Mouse (Mus musculus) CD8-positive naive resting alpha-beta T cell, adult 2 months (primary cell): ENCODE measurements around the gene Gtf3c1.

ENCODE experiments used
- DNase-seq, 2 experiments: peaks; one replicate each; pipeline ENCODE4 v3.0.0; 2022; ENCODE audit warnings: low read depth in 2 of 2, low spot score in 2 of 2

Gtf3c1 gene

DNA sequence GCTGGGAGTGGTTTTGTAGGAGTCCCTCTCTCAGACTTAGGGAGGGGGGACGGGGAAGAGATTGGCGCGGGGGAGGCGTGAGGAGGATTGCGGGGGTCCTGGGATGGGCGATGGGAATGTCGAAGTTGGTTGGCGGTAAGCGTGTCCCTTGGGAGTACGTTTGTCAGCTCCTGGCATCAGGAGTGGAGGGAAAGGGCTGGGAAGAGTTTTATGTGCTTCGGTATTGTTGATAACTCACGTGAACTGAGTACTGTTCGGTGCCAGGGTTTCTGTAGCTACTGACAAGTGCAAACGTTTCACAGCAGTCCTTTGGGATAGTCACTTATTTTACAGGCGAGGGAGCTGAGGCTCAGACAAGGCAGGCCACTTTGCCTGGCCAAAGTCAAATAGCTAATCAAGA lies 520 bp upstream of the Gtf3c1 start:
- no peak for DNase-seq

DNA sequence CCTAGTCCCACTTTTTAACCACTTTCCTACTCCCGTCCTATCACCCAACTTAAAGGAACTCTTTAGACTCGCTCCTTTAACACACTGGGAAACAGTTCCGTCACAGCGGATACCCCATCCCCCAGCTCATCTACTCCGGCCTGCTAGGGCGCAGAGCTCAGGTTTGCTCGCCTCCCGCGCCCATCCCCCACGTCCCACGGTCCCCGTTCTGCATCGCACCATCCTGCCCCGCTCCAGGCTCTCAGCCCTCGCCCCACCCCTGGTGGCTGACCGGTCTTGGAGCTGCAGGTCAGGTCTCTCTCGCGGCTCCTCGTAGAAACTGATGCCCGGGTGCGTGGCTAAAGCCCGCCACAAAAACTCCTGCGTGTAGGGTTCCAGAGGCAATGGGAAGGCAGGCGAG lies 394 bp downstream of the Gtf3c1 start:
- peak in 1 of 2 experiments; percentile 42 for DNase-seq

DNA sequence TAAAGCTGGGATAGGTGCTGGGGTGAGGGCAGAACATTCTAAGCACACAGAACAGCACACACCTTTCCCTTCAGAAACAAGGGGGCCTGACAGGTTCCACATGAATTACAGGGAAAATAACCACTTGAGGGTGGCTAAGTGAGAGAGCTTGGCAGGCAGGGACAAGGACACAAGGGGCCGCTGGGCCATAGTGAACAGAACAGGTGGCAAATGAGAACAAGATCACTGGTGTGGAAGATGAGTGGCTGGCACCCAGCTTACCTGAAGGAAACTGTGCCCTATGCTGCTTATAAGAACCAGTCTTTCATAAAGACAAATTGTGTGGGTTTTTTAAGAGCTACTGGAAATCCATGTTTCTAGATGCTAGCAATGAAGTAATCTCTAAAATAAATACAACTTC lies 4.8 kb downstream of the Gtf3c1 start:
- no peak for DNase-seq

DNA sequence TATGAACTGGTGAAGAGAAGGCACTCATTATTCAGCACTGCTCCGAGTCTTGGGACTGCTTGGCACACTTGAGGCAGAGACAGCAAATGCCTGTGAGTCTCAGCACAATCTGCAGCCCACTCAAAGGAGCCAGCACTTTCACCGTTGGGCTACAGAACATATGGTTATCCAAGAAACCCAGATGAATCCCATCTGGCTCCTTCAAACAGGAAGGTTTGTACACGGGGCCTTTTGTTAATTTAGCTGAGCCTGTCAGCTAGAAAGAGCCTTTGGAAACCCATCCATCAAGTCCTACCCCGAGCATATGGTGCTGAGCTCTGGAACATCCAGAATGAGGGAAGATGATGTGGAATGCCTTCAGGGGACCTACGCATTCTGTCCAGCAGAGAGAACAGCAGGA lies 13.5 kb downstream of the Gtf3c1 start:
- no peak for DNase-seq

DNA sequence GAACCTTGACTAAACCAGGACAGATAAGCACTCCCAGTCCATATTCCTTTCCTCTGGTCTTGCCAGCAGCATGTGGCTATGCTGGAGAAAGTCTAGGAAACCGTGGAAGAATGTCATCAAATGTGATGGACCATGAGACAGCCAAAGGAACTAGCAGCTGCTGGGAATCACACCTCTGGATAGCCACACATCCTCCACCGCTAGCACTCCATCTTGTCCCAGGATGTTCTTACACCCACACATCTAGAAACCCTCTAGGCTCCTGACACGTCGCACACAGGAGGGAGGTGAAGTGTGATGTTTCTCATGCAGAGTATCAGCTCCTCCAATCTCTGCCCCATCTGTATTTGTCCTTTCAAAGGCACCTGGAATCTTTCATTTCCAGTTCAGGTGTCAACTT lies 17.1 kb downstream of the Gtf3c1 start:
- DNase-seq, result no peak

DNA sequence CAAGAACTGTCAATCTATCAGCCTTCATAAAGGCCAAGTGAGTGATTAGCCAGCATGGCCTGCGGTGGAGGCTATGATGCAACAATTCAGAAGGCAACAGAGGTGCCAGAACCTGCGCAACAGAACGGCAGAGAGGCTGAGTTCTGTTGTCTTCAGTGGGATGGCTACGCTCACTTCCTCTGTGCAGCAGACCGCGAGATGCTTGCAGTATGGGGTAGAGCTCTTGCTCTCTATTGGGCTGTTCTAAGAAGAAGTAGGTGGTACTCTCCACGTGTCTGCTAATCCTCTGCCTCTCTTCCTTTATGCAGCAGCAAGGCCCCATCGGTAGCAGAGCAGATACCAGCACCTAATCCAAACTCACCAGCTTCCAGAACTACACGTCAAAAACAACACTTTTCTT lies 27.6 kb downstream of the Gtf3c1 start:
- DNase-seq, result no peak

DNA sequence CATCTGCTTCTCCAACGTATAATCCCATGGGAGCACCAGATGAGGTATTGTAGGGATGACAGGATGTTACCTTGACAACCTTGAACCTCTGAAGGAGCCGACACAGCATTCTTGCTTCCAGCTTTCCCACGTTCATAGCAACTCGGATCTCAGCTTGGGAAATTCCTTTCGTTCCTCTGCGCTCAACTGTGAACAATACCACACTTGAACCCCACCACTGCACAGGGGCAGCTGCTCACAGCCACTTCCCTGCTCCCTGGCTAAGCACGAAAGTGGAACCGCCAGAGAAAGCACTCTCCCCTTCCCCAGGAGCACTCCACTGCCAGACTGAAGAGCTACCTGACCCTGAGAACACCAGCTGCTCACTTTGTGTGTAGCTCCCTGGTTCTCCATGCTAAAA lies 28.8 kb downstream of the Gtf3c1 start:
- DNase-seq, result no peak

DNA sequence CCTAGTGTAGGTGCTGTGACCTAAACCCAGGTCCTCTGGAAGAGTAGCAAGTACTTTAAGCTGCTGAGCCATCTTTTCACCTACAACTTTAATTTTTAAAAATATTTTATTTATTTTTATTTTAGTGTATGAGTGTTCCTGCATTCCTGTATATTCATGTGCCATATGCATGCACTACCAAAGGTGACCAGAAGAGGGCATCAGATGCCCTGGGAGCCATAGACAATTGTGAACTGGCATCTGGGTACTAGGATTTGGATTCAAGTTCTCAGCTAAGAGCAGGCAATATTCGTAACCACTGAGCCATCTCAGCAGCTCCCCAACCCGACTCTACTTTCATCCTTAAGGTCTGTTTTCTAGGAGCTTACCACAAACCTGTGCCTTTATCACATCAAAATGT lies 32.7 kb downstream of the Gtf3c1 start:
- DNase-seq, result peak; percentile 29 to 55

DNA sequence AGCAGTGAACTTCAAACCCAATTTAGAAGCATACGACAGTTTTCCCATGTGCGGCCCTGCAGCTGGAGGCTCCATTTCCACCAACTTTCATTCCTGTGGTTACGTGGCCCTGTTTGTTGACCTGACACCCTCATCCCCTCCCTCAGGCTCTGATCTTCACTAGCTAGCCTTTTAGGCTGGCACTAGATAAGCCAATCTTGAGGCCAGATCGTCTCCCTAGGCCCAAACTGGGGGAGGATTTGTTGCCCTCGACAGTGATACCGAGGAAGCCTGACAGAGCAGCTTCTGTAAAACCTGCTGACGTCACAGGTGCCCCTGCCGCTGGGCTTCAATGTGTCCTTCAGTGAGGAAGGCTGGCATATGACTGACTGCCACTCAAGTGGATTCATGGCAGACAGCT lies 36.2 kb downstream of the Gtf3c1 start:
- DNase-seq, result no peak

DNA sequence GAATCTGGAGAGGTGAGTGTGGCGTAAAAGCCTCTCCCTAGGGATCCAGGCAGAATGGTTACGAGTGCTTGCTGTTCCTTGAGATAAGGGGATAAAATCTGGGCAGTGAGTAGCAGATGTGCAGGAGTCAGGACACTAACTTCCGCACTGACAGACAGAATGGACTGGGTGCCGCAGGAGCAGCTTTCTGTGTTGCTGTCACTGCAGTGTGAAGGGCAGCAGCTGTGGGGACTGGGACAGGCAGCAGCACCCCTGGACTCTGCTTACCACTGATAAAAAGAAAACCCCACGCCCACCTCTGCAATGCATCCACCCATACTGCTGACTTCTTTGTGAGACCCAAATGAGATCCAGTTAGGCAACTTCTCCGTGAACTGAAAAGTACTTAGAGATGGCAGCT lies 36.7 kb downstream of the Gtf3c1 start:
- no peak for DNase-seq

DNA sequence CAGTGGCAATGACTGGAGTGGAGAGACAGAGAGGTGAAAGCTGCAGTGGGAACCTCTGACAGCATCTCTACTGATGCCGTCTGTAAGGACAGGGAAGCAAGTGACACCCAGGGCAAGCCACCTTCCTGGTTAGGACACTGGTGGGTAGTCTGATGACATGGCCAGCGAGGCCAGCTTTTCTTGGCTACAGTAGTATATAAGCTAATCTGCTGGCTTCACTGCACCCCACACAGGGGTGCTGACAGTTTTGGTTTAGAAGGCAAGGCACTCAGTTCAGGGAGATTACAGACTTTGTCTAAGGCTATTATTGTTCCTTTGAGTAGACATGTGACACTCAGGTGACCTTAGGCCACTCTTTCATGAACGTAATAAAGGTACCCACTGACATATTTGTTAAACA lies 43.9 kb downstream of the Gtf3c1 start:
- DNase-seq, result no peak

DNA sequence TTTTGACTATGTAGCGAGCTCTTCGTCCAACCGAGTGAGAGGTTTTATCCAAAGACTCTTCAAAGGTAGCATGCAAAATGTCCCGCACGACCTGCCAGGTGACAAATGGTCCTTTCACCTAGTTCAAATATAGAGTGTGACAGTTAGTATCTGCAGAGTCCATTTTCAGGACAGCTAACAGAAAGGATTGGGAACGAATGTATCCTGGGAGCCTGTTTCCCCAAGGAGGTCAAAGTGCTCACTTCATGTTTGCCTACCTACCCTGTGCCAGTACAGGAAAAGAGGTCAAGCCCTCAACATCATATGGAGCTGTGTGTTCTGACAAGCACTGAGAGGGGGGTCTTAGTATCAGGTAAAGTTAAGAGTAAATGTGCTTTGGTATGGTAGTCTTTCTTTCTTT lies 50.1 kb downstream of the Gtf3c1 start:
- DNase-seq, result no peak

DNA sequence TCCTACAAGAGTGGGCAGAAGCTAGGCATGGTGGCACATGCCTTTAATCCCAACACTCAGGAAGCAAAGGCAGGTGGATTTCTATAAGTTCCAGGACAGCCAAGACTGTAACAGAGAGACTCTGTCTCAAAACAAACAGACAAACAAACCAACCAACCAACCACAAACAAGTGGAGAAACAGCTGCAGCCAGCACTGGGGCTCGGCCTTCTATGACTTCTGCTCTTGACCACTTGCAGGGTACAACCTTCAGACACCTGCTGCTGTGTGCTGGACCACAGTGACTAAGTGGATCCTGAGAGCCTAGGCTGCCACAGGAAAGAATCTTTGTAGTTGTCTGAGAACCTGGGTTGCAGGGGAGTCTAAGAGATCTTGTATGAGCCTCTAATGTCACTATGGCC lies 58.6 kb downstream of the Gtf3c1 start:
- DNase-seq, result no peak

DNA sequence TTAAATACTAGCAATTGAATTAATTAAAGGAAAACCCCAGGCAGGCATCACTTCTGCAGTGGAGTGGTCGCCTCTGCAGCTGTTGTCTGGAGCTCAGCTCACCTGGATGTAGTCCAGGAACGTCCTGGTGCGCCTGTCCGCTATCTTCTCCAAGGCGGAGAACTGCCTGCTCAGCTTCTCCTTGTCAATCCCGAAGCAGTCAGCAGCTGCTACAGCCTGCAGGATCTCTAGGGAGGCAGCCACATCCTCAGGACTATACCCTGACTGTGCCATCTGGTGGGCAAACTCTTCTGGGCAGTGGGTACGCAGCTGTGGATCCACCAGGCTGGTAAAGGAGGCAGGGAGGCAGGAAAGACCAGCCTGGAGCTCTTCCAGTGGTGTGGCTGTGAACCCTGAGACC lies 62.2 kb downstream of the Gtf3c1 start:
- no peak for DNase-seq

DNA sequence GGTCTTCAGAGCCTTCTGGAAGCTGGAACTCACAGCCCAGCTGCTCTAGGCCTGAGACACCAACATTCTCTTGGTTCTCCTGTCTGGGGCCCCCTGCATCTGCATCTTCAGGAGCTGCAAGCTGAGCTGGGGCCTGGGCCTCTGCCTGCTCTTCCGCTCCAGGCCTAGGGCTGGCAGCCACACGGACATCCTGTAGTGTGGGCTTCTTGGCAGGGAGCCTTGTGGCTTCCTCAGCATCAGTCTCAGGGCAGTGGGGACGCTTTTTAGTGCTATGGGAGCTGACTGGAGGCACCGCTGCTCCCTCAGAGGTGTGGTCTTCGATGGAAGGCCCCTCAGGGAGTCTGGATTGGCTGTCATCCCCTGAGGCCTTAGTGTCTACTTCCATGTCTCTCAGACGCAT lies 63.7 kb downstream of the Gtf3c1 start:
- no peak for DNase-seq

DNA sequence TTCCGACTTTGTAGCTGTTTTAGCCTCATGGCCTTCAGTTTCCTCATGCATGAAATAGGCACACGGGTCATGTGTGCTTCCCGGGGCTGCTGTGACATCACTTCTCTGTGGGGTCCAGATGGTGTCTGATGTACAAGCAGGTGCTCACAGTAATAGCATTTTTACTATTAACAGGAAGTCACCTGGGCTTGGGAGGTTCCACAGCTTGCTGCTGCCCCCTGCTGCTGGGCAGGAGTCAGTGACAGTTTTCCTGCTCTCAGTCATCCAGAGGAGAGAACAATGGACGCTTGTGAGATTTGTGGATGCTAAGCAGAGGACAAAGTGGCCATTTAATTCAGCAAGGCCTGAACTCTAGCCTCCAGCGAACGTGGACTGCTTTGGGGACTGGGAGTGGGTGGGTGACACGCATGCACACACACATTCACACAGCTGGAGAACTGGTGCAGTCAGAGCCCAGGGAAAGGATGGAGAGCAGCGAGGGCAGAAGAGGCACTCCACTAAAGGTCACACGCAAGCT lies 68.7 kb downstream of the Gtf3c1 start:
- peak; percentile 74 to 84 for DNase-seq

DNA sequence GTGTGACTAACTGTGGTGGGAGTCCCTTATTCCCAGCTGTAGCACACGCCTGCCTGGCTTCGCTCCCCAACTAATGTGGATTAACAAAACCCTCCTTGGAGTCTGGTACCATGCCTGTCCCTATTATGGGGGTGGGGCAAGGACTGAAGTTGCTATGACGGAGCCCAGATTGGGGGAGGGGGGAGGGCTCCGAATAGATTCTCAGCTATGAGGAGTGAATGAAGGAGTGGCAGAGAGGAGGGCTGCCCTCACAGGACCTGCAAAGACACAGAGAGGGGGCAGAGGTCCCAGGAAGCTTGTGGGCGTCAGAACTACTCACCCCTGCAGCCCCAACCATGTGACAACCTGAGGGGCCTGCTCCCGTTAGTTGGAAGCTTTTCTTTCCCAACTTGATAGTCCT lies 69.2 kb downstream of the Gtf3c1 start:
- DNase-seq, result no peak

DNA sequence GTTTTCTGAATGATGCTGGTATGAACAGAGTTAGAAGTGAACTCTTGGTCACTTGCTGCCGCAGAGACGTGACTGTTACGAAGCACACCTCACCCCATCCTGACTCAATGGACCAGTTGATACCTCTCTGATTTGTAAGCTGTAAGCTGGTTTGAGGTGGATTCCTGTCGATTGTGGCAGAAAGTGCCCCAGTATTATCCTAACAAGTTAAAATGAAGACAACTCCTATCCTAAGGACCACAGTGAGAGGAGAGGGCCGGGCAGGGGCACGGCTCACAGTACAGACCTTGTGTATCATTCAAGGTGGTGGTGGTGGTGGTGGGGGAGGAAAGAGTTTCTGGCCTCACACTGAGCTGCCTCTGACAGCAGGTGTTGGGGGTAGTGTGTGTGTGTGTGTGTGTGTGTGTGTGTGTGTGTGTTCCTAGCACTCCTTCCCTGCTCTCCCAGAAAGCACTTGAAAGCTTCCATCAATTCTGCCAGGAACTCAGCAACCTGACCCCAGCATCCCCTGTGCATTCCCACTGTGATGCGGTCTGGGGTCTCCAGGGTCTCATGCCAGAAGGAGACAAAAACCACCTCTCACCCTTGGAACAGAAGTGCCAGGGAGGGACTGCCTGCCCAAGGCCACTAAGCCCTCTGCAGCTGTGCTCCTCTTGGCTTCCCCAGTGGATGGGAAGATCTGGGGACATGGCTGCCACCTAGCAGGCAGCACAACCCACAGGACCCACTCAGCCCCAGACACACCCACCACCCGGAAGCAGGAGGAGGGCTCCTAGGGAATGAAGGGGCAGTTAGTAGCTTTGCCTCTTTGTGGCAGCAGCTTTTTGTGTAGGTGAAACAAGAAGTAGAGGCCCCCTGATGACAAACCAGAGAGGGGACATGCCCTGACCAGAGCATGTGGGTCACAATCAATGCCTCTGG lies 70.1 kb downstream of the Gtf3c1 start:
- no peak for DNase-seq

DNA sequence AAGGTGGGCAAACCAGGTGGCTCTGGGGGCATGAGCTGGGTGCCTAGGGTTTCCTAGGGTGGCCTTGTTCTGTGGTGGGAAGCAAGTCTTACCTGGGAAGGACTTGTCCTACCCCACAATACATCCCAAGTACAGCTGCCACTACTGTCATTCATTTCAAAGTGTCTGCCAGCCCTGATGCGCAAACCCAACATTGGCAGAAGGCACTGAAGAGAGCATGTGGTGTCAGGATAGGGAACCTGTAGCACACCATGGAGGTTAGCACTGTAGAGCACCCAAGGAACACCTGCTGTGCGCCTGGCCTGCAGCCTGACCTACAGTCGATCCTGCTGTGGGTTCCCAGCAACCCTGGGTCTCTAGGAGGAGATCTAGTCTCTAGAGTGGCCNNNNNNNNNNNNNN lies 76.6 kb downstream of the Gtf3c1 start:
- no peak for DNase-seq

DNA sequence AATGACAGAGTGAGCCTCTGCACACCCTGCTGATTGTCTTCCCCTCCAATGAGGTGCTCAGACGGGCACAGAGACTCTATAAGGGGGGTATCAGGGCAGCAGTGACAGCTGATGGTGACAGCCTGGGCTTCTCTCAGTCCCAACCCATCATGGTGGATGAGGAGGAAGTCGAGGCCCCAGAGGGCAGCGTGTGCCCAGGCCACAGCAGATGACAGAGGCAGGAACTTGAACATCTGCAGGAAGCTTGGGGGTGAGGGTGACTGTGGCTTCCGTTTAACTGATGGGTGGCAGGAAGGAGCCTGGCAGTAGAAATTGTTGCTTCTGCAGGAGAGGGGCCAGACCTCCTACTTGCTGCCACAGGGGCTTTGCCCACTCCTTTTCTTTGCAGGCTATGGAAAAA lies 77.3 kb downstream of the Gtf3c1 start:
- peak; percentile 63 to 75 for DNase-seq

DNA sequence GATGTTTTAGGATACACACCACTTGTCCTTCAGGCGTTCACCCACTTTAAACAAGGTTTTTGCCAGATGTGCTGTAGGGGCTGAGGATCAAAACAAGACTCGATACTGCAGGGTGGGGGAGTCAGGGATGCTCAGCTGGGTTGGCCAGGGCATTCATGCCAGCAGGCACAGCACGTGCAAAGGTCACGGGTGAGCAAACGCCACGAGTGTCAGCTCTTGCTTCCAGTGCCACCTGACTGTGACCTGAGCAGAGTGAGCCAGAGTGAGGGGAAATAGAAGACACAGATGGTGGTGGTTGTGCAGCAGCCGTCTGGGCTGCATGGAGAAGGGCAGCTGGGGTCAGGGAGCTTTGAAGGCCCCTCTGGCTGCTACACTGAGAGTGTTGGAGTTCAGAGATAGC lies 81.8 kb downstream of the Gtf3c1 start:
- no peak for DNase-seq

DNA sequence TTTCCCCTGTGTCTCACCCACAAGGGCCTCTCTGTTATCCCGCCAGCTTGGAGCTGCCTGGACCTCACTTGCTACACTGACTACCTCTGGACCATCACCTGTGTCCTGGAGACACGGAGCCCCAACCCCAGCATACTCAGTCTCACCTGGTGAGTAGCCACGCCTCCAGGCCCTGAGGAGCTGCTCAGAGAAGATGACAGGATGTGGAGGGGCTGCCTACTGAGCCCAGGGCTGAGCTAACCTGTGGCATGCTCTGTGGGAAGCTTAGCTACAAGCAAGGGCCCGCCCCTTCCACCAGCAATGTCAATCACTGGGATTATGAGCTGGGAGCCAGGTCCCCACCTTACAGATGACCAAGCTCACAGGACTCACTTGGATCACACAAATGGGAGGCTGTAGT lies 82.4 kb downstream of the Gtf3c1 start:
- DNase-seq, result peak in 1 of 2 experiments; percentile 34
